Mouse (Mus musculus) hindbrain, embryonic 16.5 days (tissue): ENCODE data around the gene Olfr632. TPM values are rescaled to one million over a fixed set of nuclear protein-coding genes. Genes with fewer than 3 reads are reported as not detected.
"Not testable (repeated sequence)": the region's sequence is repeated elsewhere in the genome, so short reads cannot be mapped to it uniquely, and the experiment has no call there.

Experiments
- ATAC-seq: fragments of 200-750 bp; cut with Nextera tagmentation; 2 replicates; pipeline ENCODE4 v1.8.0; 2017; ENCODE audit warnings: moderate TSS enrichment, moderate library complexity
- H3K27ac ChIP-seq: fragments of 300-500 bp; sonication (generic); 2 replicates; pipeline ENCODE4 v1.5.1; 2014; ENCODE audit warnings: low read depth, mild to moderate bottlenecking, control low read depth, low read length, moderate library complexity
- H3K27me3 ChIP-seq: fragments of 300-500 bp; sonication (generic); replicated peaks from 2 replicates; pipeline ENCODE4 v1.6.1; 2014; ENCODE audit warnings: low read length; ENCODE audit not compliant: control insufficient read depth, insufficient read depth
- H3K36me3 ChIP-seq: fragments of 300-500 bp; sonication (generic); 2 replicates; pipeline ENCODE4 v1.6.1; 2014; ENCODE audit warnings: mild to moderate bottlenecking, low read length, moderate library complexity, mixed read lengths; ENCODE audit not compliant: control insufficient read depth, insufficient read depth
- H3K4me1 ChIP-seq: fragments of 300-500 bp; sonication (generic); 2 replicates; pipeline ENCODE4 v1.6.1; 2014; ENCODE audit warnings: low read depth, low read length; ENCODE audit not compliant: control insufficient read depth, insufficient read depth
- H3K4me2 ChIP-seq: fragments of 300-500 bp; sonication (generic); 2 replicates; pipeline ENCODE4 v1.6.1; 2014; ENCODE audit warnings: mild to moderate bottlenecking, low read length, control low read depth, moderate library complexity
- H3K4me3 ChIP-seq: fragments of 300-500 bp; sonication (generic); 2 replicates; pipeline ENCODE4 v1.5.1; 2014; ENCODE audit warnings: mild to moderate bottlenecking, low read length, control low read depth, moderate library complexity
- H3K9ac ChIP-seq: fragments of 300-500 bp; sonication (generic); 2 replicates; pipeline ENCODE4 v1.6.1; 2014; ENCODE audit warnings: low read depth, mild to moderate bottlenecking, control low read depth, low read length, moderate library complexity
- H3K9me3 ChIP-seq: fragments of 300-500 bp; sonication (generic); 2 replicates; pipeline ENCODE4 v1.6.1; 2014; ENCODE audit warnings: mild to moderate bottlenecking, low read length, moderate library complexity; ENCODE audit not compliant: control insufficient read depth
- WGBS: fragments of 180-500 bp; shearing (Covaris S2); extraction: QIAGEN DNeasy Blood & Tissue Kit; methylation state at CpG from one replicate; pipeline ENCODE4 v1.1.7; 2014; 5-methylcytosine and 5-hydroxymethylcytosine counted together
- polyA plus RNA-seq: library from polyadenylated mRNA; unstranded; fragments of >200 nt; fragmentation: Nextera tagmentation; extraction: Ambion mirVana; gene quantifications from 2 replicates; pipeline ENCODE4 v1.2.1, GENCODE M21; 2015

Gene Olfr632
- polyA plus RNA-seq, 1 experiment from 2014 or later, result not detected

- Histone ChIP-seq H3K4me3 (no peak within 1 kb of the TSS), H3K36me3 (no peaks in the 10 kb centered on the region), H3K4me1 (no peaks in the 10 kb centered on the region), H3K27me3 (no peaks in the 10 kb centered on the region), H3K4me2 (no peak within 1 kb of the TSS), H3K27ac (no peak within 1 kb of the TSS), H3K9ac (no peak within 1 kb of the TSS), H3K9me3 (no peaks in the 10 kb centered on the region)
- ATAC-seq, result no peak
Measured at GRCm38 (mm10) chr7:103944137-103944536, 10.0 kb downstream of the Olfr632 start, which contains the start of gene Olfr633. Olfr633 (plus strand) TSS chr7:103944437.

- not testable (repeated sequence) for H3K4me3 ChIP-seq, H3K4me1 ChIP-seq, H3K9ac ChIP-seq, H3K27ac ChIP-seq, H3K27me3 ChIP-seq, H3K36me3 ChIP-seq, ATAC-seq, H3K9me3 ChIP-seq, H3K4me2 ChIP-seq
- 97% methylated on average over 22 of the region's 22 CpGs for WGBS
Measured at GRCm38 (mm10) chr7:103966873-103967272, 32.7 kb downstream of the Olfr632 start.

GRCm38 (mm10) chr7:103970852-103971251 is 36.7 kb downstream of the Olfr632 start, which contains the start of gene Olfr635:
Olfr635 (plus strand) TSS chr7:103971152.
- no peak within 1 kb of the TSS for H3K9ac ChIP-seq
- ATAC-seq, result no peak
- no peak within 1 kb of the TSS for H3K4me3 ChIP-seq
- no peaks in the 10 kb centered on the region for H3K27me3 ChIP-seq
- no peak within 1 kb of the TSS for H3K27ac ChIP-seq
- H3K36me3 ChIP-seq, result no peaks in the 10 kb centered on the region
- no peaks in the 10 kb centered on the region for H3K9me3 ChIP-seq
- H3K4me2 ChIP-seq, result no peak within 1 kb of the TSS
- WGBS, result 82% methylated on average over 1 of the region's 1 CpGs
- no peaks in the 10 kb centered on the region for H3K4me1 ChIP-seq

- Histone ChIP-seq H3K27ac (no peak overlapping the region), H3K9ac (no peak overlapping the region), H3K4me1 (no peaks in the 10 kb centered on the region), H3K27me3 (no peaks in the 10 kb centered on the region), H3K4me3 (no peak overlapping the region), H3K4me2 (no peak overlapping the region), H3K36me3 (no peaks in the 10 kb centered on the region), H3K9me3 (no peaks in the 10 kb centered on the region)
- ATAC-seq, result no peak
- 67% methylated on average over 1 of the region's 1 CpGs for WGBS
Measured at GRCm38 (mm10) chr7:103971782-103972181, 37.6 kb downstream of the Olfr632 start.

Other genes with a start within 250 kb of the Olfr632 start
- gene Olfr243, start 219.7 kb upstream of the Olfr632 start, polyA plus RNA-seq, result not detected in 2 replicates
- not detected in 2 replicates for gene Olfr628, start 204.0 kb upstream of the Olfr632 start, polyA plus RNA-seq
- not detected in 2 replicates for gene Olfr629, start 189.4 kb upstream of the Olfr632 start, polyA plus RNA-seq
- gene Olfr630, start 177.0 kb upstream of the Olfr632 start, polyA plus RNA-seq, result not detected in 2 replicates
- gene Olfr69, start 162.8 kb upstream of the Olfr632 start, polyA plus RNA-seq, result not detected in 2 replicates
- gene Olfr68, start 154.6 kb upstream of the Olfr632 start, polyA plus RNA-seq, result not detected in 2 replicates
- not detected in 2 replicates for gene Olfr67, start 142.5 kb upstream of the Olfr632 start, polyA plus RNA-seq
- gene Hbb-bt, start 120.4 kb upstream of the Olfr632 start, polyA plus RNA-seq, result 1,299 and 1,681 TPM in 2 replicates
- gene Hbb-bs, start 106.3 kb upstream of the Olfr632 start, polyA plus RNA-seq, result 4,904 and 5,594 TPM in 2 replicates
- gene Hbb-bh2, start 93.8 kb upstream of the Olfr632 start, polyA plus RNA-seq, result not detected in 2 replicates
- gene Hbb-bh1, start 91.2 kb upstream of the Olfr632 start, polyA plus RNA-seq, result 0.37 TPM in 1 of 2 replicates, not detected in the other
- 13.4 and 35.4 TPM in 2 replicates for gene Hbb-y, start 81.1 kb upstream of the Olfr632 start, polyA plus RNA-seq
- gene Olfr66, start 48.1 kb upstream of the Olfr632 start, polyA plus RNA-seq, result not detected in 2 replicates
- not detected in 2 replicates for gene Olfr64, start 39.9 kb upstream of the Olfr632 start, polyA plus RNA-seq
- not detected in 2 replicates for gene Olfr65, start 30.9 kb upstream of the Olfr632 start, polyA plus RNA-seq
- gene Olfr631, start 5.5 kb upstream of the Olfr632 start, polyA plus RNA-seq, result not detected in 2 replicates
- not detected in 2 replicates for gene Olfr633, start 10.1 kb downstream of the Olfr632 start, polyA plus RNA-seq
- gene Olfr635, start 36.8 kb downstream of the Olfr632 start, polyA plus RNA-seq, result not detected in 2 replicates
- not detected in 2 replicates for gene Olfr638, start 64.4 kb downstream of the Olfr632 start, polyA plus RNA-seq
- gene Olfr639, start 83.0 kb downstream of the Olfr632 start, polyA plus RNA-seq, result 0.03 TPM in 1 of 2 replicates, not detected in the other
- gene Olfr640, start 91.2 kb downstream of the Olfr632 start, polyA plus RNA-seq, result not detected in 2 replicates
- gene Olfr641, start 101.1 kb downstream of the Olfr632 start, polyA plus RNA-seq, result not detected in 2 replicates
- not detected in 2 replicates for gene Olfr642, start 118.3 kb downstream of the Olfr632 start, polyA plus RNA-seq
- gene 4930516K23Rik, start 127.1 kb downstream of the Olfr632 start, polyA plus RNA-seq, result not detected in 2 replicates
- gene Olfr644, start 137.5 kb downstream of the Olfr632 start, polyA plus RNA-seq, result not detected in 2 replicates
- not detected in 2 replicates for gene Olfr645, start 151.1 kb downstream of the Olfr632 start, polyA plus RNA-seq
- gene Olfr646, start 170.5 kb downstream of the Olfr632 start, polyA plus RNA-seq, result not detected in 2 replicates
- not detected in 2 replicates for gene Ubqln5, start 195.5 kb downstream of the Olfr632 start, polyA plus RNA-seq
- not detected in 2 replicates for gene Olfr643, start 203.1 kb downstream of the Olfr632 start, polyA plus RNA-seq
- gene Ubqln3, start 208.9 kb downstream of the Olfr632 start, polyA plus RNA-seq, result not detected in 2 replicates
- not detected in 2 replicates for gene Ubqlnl, start 216.2 kb downstream of the Olfr632 start, polyA plus RNA-seq
- not detected in 2 replicates for gene Olfm5, start 230.5 kb downstream of the Olfr632 start, polyA plus RNA-seq
- gene Olfr648, start 249.0 kb downstream of the Olfr632 start, polyA plus RNA-seq, result 0.45 and 0.54 TPM in 2 replicates